Mouse (Mus musculus) layer of hippocampus, adult 9-10 months (tissue): Measurements from ENCODE around the gene Rps6ka2.
"Not testable (repeated sequence)": the region's sequence is repeated elsewhere in the genome, so short reads cannot be mapped to it uniquely, and the experiment has no call there.

Experiments used
- DNase-seq: peaks from one replicate; pipeline ENCODE4 v3.0.0; 2022; ENCODE audit warnings: low spot score

The Rps6ka2 gene

DNA sequence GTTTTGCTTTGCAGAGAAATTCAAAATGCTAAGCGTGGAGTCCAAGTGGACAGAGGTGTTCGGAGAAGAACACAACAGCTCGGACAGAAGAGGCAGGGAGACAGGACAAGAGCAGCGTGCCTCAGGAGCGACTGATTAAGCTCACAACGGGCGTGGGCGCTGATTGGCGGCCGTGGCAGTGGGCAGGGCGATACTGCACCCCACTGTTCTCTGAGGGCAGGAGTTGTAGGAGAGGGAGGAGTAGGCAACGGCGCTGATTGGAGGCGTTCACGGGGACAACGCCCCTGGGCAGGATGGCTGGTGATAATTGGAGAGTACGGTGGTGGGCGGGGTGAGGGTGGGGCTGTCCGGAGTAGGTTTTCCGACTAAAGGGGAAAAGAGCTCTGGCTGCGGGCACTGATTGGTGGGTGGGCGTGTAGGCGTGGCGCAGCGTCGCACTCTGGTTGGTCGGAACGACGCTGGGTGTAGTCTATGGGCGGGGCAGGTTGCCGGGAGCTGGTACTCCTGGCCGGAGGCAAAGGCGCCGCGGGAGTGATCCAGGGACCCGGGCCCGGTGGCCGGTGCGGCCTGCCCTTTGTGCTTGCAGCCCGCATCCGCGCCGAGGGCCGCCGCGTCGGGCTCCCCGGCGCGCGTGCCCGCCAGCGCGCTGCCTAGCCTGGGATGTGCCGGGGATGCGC, at the start of gene Rps6ka2:
Gene Rps6ka2, plus strand, starts transcription at position 489 of the 677 bp plus-strand sequence.
- DNase-seq: peak; percentile 85

DNA sequence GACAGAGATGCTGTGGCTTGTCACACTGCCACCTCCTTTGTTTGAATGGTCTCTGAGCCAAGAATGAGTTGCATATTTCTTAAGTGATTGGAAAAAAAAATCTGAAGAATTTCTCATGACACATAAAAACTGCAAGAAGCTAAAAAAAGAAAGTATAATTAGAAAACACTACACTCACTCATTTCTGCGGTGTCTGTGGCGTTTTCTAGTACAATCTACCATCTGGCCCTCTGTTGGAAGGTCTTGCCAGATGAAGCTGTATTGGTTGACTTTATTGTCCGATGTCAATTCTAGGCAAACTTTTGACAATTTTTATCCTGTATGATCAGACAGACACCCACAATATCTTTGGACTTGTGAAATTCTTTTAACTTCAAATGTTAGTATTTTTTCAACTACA, 49.1 kb upstream of the Rps6ka2 start:
- DNase-seq: not testable (repeated sequence)

DNA sequence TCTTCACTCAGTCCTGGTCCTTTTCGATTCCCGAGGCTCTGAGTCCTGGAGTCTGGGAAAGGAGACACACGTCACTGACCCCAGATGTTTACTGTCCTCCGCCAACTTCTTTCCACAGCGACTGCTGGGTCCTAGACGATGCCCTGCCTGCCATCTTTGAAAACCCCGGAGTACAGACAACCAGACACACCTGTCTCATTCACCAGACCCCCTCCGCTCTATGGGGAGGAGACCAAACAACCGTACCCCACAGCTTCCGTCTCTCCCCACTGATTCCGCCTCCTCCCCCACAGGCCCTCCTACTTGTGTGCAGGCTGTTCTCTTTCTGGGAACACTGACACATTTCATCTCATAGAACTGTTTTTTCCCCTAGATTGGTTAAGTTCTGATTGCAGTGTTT, 47.4 kb upstream of the Rps6ka2 start:
- DNase-seq: not testable (repeated sequence)

GRCm38 (mm10) chr17:7126475-7126874, 43.4 kb upstream of the Rps6ka2 start:
- not testable (repeated sequence) for DNase-seq

DNA sequence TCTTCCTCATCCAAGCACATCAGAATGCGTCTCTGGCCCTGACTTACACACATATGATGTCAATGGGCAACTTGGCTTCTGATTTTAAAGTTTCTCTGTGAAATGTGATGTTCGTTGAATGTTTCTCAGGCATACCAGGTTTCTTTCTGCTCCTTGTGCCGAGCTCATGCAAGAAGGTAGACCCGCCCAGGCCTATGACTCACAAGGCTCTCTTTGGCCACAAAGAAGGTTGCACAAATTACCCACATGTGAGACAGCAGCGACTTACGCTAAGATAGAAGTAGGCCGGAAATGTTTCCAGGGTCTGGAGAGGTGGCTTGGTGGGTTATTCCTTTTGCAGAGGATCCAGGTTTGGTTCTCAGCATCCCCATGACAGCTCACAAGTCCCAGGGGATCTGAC, 35.9 kb upstream of the Rps6ka2 start:
- DNase-seq: not testable (repeated sequence)

DNA sequence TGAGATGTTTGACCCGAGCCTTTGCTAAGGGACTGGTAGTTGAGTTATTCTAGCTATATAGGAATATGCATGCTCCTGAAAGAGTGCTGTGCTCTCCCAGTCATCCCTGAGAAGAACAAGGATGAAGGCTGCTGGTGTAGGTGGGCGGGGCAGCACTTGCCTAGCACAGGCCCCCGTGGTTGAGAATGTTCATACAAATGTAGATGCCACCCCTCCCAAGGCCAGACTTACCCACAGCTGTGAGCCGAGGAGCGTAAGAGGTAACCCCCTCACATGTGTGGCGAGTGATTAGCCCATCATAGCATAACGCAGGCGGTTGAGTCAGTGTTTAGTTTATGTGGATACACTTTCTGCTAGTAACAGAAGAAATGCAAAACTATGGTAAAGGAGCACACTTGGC, 34.6 kb upstream of the Rps6ka2 start:
- DNase-seq: not testable (repeated sequence)

- no peak for DNase-seq
These were observed 31.6 kb upstream of the Rps6ka2 start for GRCm38 (mm10) chr17:7138186-7138925.

GRCm38 (mm10) chr17:7140399-7141174, 29.3 kb upstream of the Rps6ka2 start:
- no peak for DNase-seq

DNA sequence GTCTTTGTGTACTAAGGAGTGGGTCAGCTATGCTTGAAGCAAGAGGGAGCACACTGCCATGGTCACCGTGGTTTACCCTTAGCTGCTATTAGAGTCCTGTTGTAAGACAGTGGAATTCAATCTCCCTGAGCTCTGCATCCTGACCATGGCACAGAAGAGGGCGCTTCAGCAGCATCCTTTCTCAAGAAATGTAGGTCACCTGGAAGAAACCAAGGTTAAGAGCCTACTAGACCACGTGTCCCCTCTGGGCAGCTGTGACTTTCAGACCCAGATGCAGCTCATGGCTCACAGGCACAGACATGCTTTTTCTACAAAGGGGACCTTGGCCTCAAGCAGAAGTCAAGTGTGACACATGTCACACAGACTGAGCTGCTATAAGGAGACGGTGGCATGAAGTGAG, 27.5 kb upstream of the Rps6ka2 start:
- no peak for DNase-seq

DNA sequence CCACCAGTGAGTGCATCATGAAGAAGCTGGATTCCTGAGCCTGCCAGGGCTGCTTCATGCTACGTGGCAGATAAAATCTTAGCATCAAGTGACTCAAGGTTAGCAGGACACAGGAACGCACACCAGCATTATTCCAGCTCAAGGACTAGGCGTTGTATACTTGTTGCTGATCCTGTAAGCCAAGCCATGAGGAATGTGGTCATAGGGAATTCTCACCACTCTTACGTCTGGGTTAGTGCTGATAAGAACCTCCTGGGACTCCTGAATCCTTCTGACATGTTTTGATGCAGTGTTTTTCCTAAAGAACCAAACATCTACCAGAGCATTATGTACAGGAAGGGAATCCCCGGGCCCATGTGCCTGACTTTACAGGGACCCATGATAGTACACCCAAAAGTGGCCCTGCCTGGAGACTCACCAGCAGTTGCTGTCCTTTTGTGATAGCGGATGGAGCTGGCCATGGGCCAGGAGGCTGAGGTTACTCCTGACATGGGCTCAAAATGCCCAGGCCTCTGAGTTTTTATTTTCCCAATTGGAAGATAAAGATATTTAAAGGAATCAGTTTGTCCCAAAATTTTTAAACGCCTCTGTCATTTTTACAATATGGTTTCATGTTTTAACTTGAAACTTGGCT, 25.9 kb upstream of the Rps6ka2 start:
- no peak for DNase-seq

GRCm38 (mm10) chr17:7145373-7146058, 24.4 kb upstream of the Rps6ka2 start:
- no peak for DNase-seq

GRCm38 (mm10) chr17:7146479-7146878, 23.4 kb upstream of the Rps6ka2 start:
- DNase-seq: no peak

DNA sequence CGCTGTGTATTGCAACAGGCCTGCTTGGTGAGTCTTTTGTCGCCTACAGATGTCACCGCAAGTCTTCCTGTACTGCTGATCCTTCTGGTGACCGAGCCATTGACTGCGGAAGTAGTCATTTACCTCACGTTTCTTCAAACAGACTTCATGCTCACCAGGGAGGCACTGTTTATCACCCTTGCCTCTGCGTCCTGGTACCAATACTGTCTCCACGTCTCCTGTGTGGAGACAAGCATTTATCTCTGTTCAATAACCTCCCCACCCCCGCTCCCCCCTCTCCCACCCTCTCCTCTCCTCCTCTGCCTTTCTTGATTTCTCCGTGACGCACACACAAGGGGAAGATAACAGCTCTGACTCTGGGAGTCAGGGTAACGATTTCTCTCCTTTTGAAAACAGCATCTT, 22.0 kb upstream of the Rps6ka2 start:
- DNase-seq: no peak

DNA sequence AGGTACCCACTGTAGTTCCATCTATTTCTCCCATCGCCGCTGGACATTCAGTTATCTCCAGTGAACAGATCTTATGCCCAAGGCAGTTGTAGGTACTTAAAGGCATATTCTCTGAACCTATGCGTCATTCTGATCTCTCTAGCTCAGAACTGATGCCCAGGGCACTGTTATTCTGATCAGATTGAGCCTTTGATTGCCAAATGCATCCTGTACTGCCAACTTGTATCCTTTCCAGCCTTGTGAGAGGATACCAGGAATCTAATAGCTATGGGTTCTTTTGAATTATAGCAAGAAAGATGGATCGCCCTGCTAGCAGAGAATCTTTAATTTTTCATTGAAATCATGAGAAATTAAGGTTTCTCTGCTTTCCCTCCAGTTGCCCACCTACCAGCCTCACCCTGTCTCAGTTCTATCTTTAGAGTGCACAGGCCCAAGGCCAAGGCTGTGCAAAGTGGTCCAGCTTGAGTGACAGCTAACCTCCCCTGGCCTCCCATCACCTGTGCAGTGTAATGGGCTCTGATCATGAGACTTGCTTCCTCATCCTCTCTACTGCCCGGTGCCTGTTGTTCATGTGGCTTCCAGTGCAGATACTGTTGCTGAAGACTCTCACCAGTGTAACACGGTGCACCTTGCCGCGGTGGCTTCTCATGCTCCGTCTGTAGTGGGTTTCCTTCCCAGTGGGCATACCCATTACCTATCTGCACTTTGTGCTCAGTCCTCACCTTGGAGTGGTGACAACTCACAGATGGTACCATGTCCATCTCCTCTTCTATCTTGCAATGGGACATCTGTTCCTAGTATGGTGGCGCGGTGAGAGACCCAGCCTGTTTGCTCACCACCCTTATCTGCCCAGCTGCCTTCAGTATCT, 20.4 kb upstream of the Rps6ka2 start:
- DNase-seq: no peak

GRCm38 (mm10) chr17:7151446-7152100, 18.3 kb upstream of the Rps6ka2 start:
- DNase-seq: no peak

DNA sequence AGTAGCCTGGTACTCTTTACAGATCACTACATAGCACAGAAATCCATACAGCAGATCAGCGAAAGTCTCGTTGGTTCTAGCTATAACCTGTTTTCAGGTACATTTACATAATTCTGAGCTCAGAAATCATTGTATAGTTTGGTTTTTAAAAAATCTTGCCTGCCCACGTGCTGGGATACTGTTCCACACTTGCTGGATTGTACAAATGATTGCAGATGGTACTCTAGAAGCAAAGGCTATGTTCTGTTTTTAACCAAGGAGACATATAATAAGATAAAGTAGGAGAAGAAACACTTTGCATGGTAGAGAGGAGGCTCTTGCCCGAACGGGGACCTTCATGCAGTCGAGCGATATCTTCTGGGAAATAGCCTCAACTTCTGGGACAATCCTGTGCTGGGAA, 17.3 kb upstream of the Rps6ka2 start:
- DNase-seq: no peak

- no peak for DNase-seq
These were observed 6.0 kb upstream of the Rps6ka2 start for GRCm38 (mm10) chr17:7163955-7164354.

DNA sequence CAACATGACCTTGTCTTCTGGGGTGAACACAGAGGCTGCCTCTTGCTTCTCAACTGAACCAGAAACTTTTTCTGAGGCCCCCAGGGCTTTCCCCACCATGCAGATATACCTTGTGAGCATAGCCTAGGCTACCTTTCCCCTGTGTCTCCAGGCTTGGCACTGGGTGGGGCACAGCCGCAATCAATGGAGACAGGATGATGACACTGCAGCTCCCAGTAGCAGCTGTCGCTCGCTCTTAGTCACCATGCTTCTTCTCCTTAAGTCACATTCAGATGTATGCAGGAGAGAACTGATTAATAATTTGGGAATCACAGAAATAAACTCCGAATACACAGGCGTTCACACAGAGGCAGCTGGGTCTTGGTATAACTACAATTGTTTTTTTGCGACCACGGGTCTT, 4.4 kb upstream of the Rps6ka2 start:
- DNase-seq: no peak

DNA sequence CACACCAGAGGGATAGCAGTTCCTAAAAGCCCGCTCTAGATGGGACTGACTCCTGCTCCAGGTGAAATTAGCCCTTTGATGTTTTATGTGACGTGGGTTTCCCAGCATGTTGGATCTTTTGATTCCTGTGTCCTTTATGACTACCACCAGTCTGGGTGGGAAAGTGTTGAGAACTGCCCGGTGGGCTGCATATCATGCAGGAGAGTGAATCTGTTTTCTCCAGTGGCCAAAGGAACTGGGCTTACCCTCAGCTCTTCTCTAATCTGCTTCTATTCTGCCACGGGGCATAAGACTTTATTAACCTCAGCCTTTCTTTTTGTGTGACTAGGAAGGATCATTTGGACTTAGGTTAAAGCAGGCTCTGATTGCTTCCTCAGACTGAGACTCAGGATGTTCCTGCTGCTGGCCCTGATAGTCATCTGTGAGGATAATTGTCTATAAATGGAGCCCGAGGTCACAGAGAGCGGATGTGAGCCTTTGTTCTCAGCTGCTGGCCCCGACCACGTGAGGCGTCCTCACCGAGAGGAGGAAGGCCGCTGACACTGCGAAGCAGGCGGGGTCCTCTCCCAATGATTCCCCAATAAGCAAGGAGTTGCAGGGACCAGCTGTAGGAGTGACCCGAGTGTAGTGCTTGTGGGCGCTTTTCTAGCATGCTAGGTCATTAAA, 821 bp upstream of the Rps6ka2 start:
- DNase-seq: no peak
